Mouse (Mus musculus): Measurements from ENCODE around the gene Rsf1. TPM values are rescaled to one million over a fixed set of nuclear protein-coding genes. Genes with fewer than 3 reads are reported as not detected.

The Rsf1 gene
- polyA plus RNA-seq, 1 experiment = 3.6 TPM

- H3K79me2 ChIP-seq (ENCODE audit: control insufficient read depth, insufficient read depth) = no peaks in the 10 kb centered on the region
- no peaks in the 10 kb centered on the region for H3K36me3 ChIP-seq (ENCODE audit: control insufficient read depth, insufficient read depth)
- no peak overlapping the region for H3ac ChIP-seq (ENCODE audit: control insufficient read depth, insufficient read length, low read depth)
- H3K27me3 ChIP-seq (ENCODE audit: control insufficient read depth, insufficient read depth, insufficient read length) = no peaks in the 10 kb centered on the region
- no peaks in the 10 kb centered on the region for H3K79me3 ChIP-seq (ENCODE audit: low read depth)
- no peak overlapping the region for H3K4me3 ChIP-seq (ENCODE audit: insufficient read depth, poor library complexity, severe bottlenecking)
- no peak for TF ChIP-seq MYOD1 (IDR thresholded peaks at IDR 0.05; ENCODE audit: control insufficient read depth, insufficient read length, low read depth)
- TF ChIP-seq MYOG (IDR thresholded peaks at IDR 0.05; ENCODE audit: control insufficient read depth, extremely low read depth, insufficient read length) = no peak
- no peak for TF ChIP-seq USF1 (IDR thresholded peaks at IDR 0.05; ENCODE audit: low read depth)
- no peak for TF ChIP-seq CEBPB (IDR thresholded peaks at IDR 0.05; ENCODE audit: low read depth)
- no peak for TF ChIP-seq CTCF (IDR thresholded peaks at IDR 0.05; ENCODE audit: control insufficient read depth, insufficient read depth, insufficient read length)
- no peak for TF ChIP-seq FOSL1 (IDR thresholded peaks at IDR 0.05; ENCODE audit: insufficient read depth, low read length, poor library complexity, severe bottlenecking)
- TF ChIP-seq MAX (IDR thresholded peaks at IDR 0.05) = no peak
Observed at GRCm38 (mm10) chr7:97645060-97645459, 65.4 kb downstream of the Rsf1 start.

DNA sequence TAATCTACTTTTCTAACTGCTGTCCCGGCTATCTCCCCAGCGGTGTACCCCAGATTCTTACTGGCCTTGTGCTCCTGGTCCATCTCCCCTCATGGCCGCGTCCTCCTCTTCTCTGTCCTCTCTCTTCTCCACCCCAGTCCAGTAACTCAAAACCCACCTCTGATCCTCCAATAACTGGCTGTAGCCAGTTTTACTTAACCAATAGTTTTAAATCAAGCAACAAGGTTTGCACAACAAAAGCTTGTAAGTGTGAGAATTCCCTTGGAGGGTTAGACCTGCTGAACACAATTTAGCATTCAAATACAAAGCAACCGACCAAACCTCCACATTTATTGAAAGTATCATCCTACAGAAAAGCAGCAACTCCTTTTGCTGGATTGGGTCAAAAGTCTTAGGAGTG, 68.0 kb downstream of the Rsf1 start:
- Histone ChIP-seq H3K4me3 (ENCODE audit: insufficient read depth, poor library complexity, severe bottlenecking) (no peak overlapping the region), H3ac (ENCODE audit: control insufficient read depth, insufficient read length, low read depth) (no peak overlapping the region), H3K27me3 (ENCODE audit: control insufficient read depth, insufficient read depth, insufficient read length) (no peaks in the 10 kb centered on the region), H3K79me2 (ENCODE audit: control insufficient read depth, insufficient read depth) (no peaks in the 10 kb centered on the region), H3K36me3 (ENCODE audit: control insufficient read depth, insufficient read depth) (no peaks in the 10 kb centered on the region), H3K79me3 (ENCODE audit: low read depth) (no peaks in the 10 kb centered on the region)
- TF ChIP-seq MYOD1 (IDR thresholded peaks at IDR 0.05; ENCODE audit: control insufficient read depth, insufficient read length, low read depth) = no peak
- no peak for TF ChIP-seq CTCF (IDR thresholded peaks at IDR 0.05; ENCODE audit: control insufficient read depth, insufficient read depth, insufficient read length)
- no peak for TF ChIP-seq MYOG (IDR thresholded peaks at IDR 0.05; ENCODE audit: control insufficient read depth, extremely low read depth, insufficient read length)
- no peak for TF ChIP-seq MAX (IDR thresholded peaks at IDR 0.05)

GRCm38 (mm10) chr7:97650729-97651128, 71.0 kb downstream of the Rsf1 start:
- H3K4me3 ChIP-seq (ENCODE audit: insufficient read depth, poor library complexity, severe bottlenecking) = no peak overlapping the region
- no peaks in the 10 kb centered on the region for H3K79me3 ChIP-seq (ENCODE audit: low read depth)
- H3ac ChIP-seq (ENCODE audit: control insufficient read depth, insufficient read length, low read depth) = no peak overlapping the region
- TF ChIP-seq MYOG (IDR thresholded peaks at IDR 0.05; ENCODE audit: control insufficient read depth, extremely low read depth, insufficient read length) = no peak
- no peak for TF ChIP-seq FOSL1 (IDR thresholded peaks at IDR 0.05; ENCODE audit: insufficient read depth, low read length, poor library complexity, severe bottlenecking)
- no peak for TF ChIP-seq USF1 (IDR thresholded peaks at IDR 0.05; ENCODE audit: low read depth)
- TF ChIP-seq CTCF (IDR thresholded peaks at IDR 0.05; ENCODE audit: control insufficient read depth, insufficient read depth, insufficient read length) = no peak
- no peak for TF ChIP-seq MYOD1 (IDR thresholded peaks at IDR 0.05; ENCODE audit: control insufficient read depth, insufficient read length, low read depth)
- TF ChIP-seq MAX (IDR thresholded peaks at IDR 0.05) = no peak
- no peak for TF ChIP-seq CEBPB (IDR thresholded peaks at IDR 0.05; ENCODE audit: low read depth)
- no peaks in the 10 kb centered on the region for H3K79me2 ChIP-seq (ENCODE audit: control insufficient read depth, insufficient read depth)
- H3K36me3 ChIP-seq (ENCODE audit: control insufficient read depth, insufficient read depth) = peaks cover 13% of the 10 kb centered on the region
- H3K27me3 ChIP-seq (ENCODE audit: control insufficient read depth, insufficient read depth, insufficient read length) = no peaks in the 10 kb centered on the region

DNA sequence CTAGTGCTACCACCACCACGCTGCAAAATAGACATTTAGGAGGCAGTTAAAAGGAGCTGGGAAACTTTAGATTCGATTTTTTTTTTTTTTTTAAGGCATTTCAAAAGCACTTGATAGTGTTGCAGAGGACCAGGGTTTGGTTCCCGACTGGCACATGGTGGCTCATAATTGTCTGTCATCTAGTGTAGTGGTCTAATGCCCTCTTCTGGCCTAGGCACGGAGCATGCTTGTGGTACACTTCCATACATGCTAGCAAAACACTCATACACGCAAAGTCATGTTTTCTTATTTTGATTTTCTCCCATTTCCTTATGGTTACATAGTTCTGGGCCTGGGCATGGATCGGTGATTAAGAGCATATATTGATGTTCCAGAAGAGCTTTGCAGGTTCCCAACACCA, 76.5 kb downstream of the Rsf1 start:
- Histone ChIP-seq H3K79me3 (ENCODE audit: low read depth) (no peaks in the 10 kb centered on the region), H3K36me3 (ENCODE audit: control insufficient read depth, insufficient read depth) (peaks cover 15% of the 10 kb centered on the region), H3K4me3 (ENCODE audit: insufficient read depth, poor library complexity, severe bottlenecking) (no peak overlapping the region), H3ac (ENCODE audit: control insufficient read depth, insufficient read length, low read depth) (no peak overlapping the region), H3K79me2 (ENCODE audit: control insufficient read depth, insufficient read depth) (no peaks in the 10 kb centered on the region), H3K27me3 (ENCODE audit: control insufficient read depth, insufficient read depth, insufficient read length) (no peaks in the 10 kb centered on the region)
- TF ChIP-seq USF1 (IDR thresholded peaks at IDR 0.05; ENCODE audit: low read depth) (no peak), FOSL1 (IDR thresholded peaks at IDR 0.05; ENCODE audit: insufficient read depth, low read length, poor library complexity, severe bottlenecking) (no peak), MYOD1 (IDR thresholded peaks at IDR 0.05; ENCODE audit: control insufficient read depth, insufficient read length, low read depth) (no peak), MYOG (IDR thresholded peaks at IDR 0.05; ENCODE audit: control insufficient read depth, extremely low read depth, insufficient read length) (no peak), CTCF (IDR thresholded peaks at IDR 0.05; ENCODE audit: control insufficient read depth, insufficient read depth, insufficient read length) (no peak), MAX (IDR thresholded peaks at IDR 0.05) (no peak), CEBPB (IDR thresholded peaks at IDR 0.05; ENCODE audit: low read depth) (no peak)

GRCm38 (mm10) chr7:97661634-97662033, 81.9 kb downstream of the Rsf1 start:
- Histone ChIP-seq H3K27me3 (ENCODE audit: control insufficient read depth, insufficient read depth, insufficient read length) (no peaks in the 10 kb centered on the region), H3ac (ENCODE audit: control insufficient read depth, insufficient read length, low read depth) (no peak overlapping the region), H3K36me3 (ENCODE audit: control insufficient read depth, insufficient read depth) (peaks cover 19% of the 10 kb centered on the region), H3K79me3 (ENCODE audit: low read depth) (no peaks in the 10 kb centered on the region), H3K4me3 (ENCODE audit: insufficient read depth, poor library complexity, severe bottlenecking) (no peak overlapping the region), H3K79me2 (ENCODE audit: control insufficient read depth, insufficient read depth) (no peaks in the 10 kb centered on the region)
- no peak for TF ChIP-seq MYOG (IDR thresholded peaks at IDR 0.05; ENCODE audit: control insufficient read depth, extremely low read depth, insufficient read length)
- no peak for TF ChIP-seq CTCF (IDR thresholded peaks at IDR 0.05; ENCODE audit: control insufficient read depth, insufficient read depth, insufficient read length)
- no peak for TF ChIP-seq MYOD1 (IDR thresholded peaks at IDR 0.05; ENCODE audit: control insufficient read depth, insufficient read length, low read depth)
- TF ChIP-seq CEBPB (IDR thresholded peaks at IDR 0.05; ENCODE audit: low read depth) = no peak
- TF ChIP-seq USF1 (IDR thresholded peaks at IDR 0.05; ENCODE audit: low read depth) = no peak
- TF ChIP-seq FOSL1 (IDR thresholded peaks at IDR 0.05; ENCODE audit: insufficient read depth, low read length, poor library complexity, severe bottlenecking) = no peak
- no peak for TF ChIP-seq MAX (IDR thresholded peaks at IDR 0.05)

GRCm38 (mm10) chr7:97679239-97679638, 99.5 kb downstream of the Rsf1 start:
- H3K4me3 ChIP-seq (ENCODE audit: insufficient read depth, poor library complexity, severe bottlenecking) = no peak overlapping the region
- H3ac ChIP-seq (ENCODE audit: control insufficient read depth, insufficient read length, low read depth) = no peak overlapping the region
- H3K79me2 ChIP-seq (ENCODE audit: control insufficient read depth, insufficient read depth) = no peaks in the 10 kb centered on the region
- H3K36me3 ChIP-seq (ENCODE audit: control insufficient read depth, insufficient read depth) = peaks cover 17% of the 10 kb centered on the region
- H3K79me3 ChIP-seq (ENCODE audit: low read depth) = no peaks in the 10 kb centered on the region
- TF ChIP-seq CTCF (IDR thresholded peaks at IDR 0.05; ENCODE audit: control insufficient read depth, insufficient read depth, insufficient read length) = no peak
- no peak for TF ChIP-seq CEBPB (IDR thresholded peaks at IDR 0.05; ENCODE audit: low read depth)
- no peak for TF ChIP-seq MYOD1 (IDR thresholded peaks at IDR 0.05; ENCODE audit: control insufficient read depth, insufficient read length, low read depth)
- TF ChIP-seq FOSL1 (IDR thresholded peaks at IDR 0.05; ENCODE audit: insufficient read depth, low read length, poor library complexity, severe bottlenecking) = no peak
- no peak for TF ChIP-seq MAX (IDR thresholded peaks at IDR 0.05)
- no peaks in the 10 kb centered on the region for H3K27me3 ChIP-seq (ENCODE audit: control insufficient read depth, insufficient read depth, insufficient read length)
